Mouse (Mus musculus): ENCODE data around the gene Mex3d.
A peak's percentile ranks its signal among the peaks of the same experiment; 100 is the strongest.

Mex3d gene

GRCm38 (mm10) chr10:80385310-80385709 lies 2.1 kb downstream of the Mex3d start:
- no peak for DNase-seq

GRCm38 (mm10) chr10:80384709-80385108 lies 2.8 kb downstream of the Mex3d start:
- no peak for DNase-seq

- no peak for DNase-seq
These were observed 3.3 kb downstream of the Mex3d start for GRCm38 (mm10) chr10:80384115-80384639.

GRCm38 (mm10) chr10:80383431-80383830 lies 4.0 kb downstream of the Mex3d start:
- no peak for DNase-seq

- no peak for DNase-seq
These were observed 4.7 kb downstream of the Mex3d start for GRCm38 (mm10) chr10:80382641-80383365.

- DNase-seq, result no peak
These were observed 9.7 kb downstream of the Mex3d start for GRCm38 (mm10) chr10:80377716-80378115.

- peak; percentile 93 for DNase-seq
These were observed 11.3 kb downstream of the Mex3d start for GRCm38 (mm10) chr10:80376160-80376559.

- DNase-seq, result peak; percentile 87
These were observed 13.4 kb downstream of the Mex3d start for GRCm38 (mm10) chr10:80374063-80374462.

- no peak for DNase-seq
These were observed 14.8 kb downstream of the Mex3d start for GRCm38 (mm10) chr10:80372706-80373105.

- no peak for DNase-seq
These were observed 15.5 kb downstream of the Mex3d start for GRCm38 (mm10) chr10:80371983-80372382.

GRCm38 (mm10) chr10:80371411-80371966 lies 16.0 kb downstream of the Mex3d start:
- DNase-seq, result peak; percentile 71

GRCm38 (mm10) chr10:80369995-80370747 lies 17.3 kb downstream of the Mex3d start:
- DNase-seq, result no peak

GRCm38 (mm10) chr10:80368392-80368791 lies 19.1 kb downstream of the Mex3d start:
- no peak for DNase-seq

- no peak for DNase-seq
These were observed 19.5 kb downstream of the Mex3d start for GRCm38 (mm10) chr10:80367954-80368353.

- DNase-seq, result no peak
These were observed 21.7 kb downstream of the Mex3d start for GRCm38 (mm10) chr10:80365736-80366135.

- DNase-seq, result no peak
These were observed 23.7 kb downstream of the Mex3d start for GRCm38 (mm10) chr10:80363734-80364133.

GRCm38 (mm10) chr10:80357994-80358639 lies 29.3 kb downstream of the Mex3d start:
- DNase-seq, result peak; percentile 63

- no peak for DNase-seq
These were observed 30.1 kb downstream of the Mex3d start for GRCm38 (mm10) chr10:80357336-80357735.

GRCm38 (mm10) chr10:80356737-80357136 lies 30.7 kb downstream of the Mex3d start:
- DNase-seq, result no peak

GRCm38 (mm10) chr10:80356001-80356682 lies 31.3 kb downstream of the Mex3d start, which contains the start of gene Plk5:
Gene Plk5, plus strand, starts transcription at chr10:80356459.
- DNase-seq, result no peak

GRCm38 (mm10) chr10:80355431-80355830 lies 32.0 kb downstream of the Mex3d start:
- no peak for DNase-seq

- no peak for DNase-seq
These were observed 34.7 kb downstream of the Mex3d start for GRCm38 (mm10) chr10:80352727-80353126.

All from kidney, postnatal 14 days (tissue).